Mouse (Mus musculus) megakaryocyte-erythroid progenitor cell, adult 5 weeks (primary cell): ENCODE data around the gene Ncln. TPM values are rescaled to one million over a fixed set of nuclear protein-coding genes. Genes with fewer than 3 reads are reported as not detected.

Source experiments
- polyA plus RNA-seq: library from polyadenylated mRNA; stranded (reverse); fragments of >175 nt; gene quantifications from 2 replicates; pipeline ENCODE4 v1.2.3, GENCODE M21; 2012

The Ncln gene
- polyA plus RNA-seq = 293 and 377 TPM in 2 replicates

GRCm38 (mm10) chr10:81496264-81496901 lies at the start of gene Ncln:
Gene Ncln, minus strand, starts transcription at chr10:81496392.

GRCm38 (mm10) chr10:81545161-81545747 lies 49.1 kb upstream of the Ncln start, which contains the start of gene Gna11:
Gene Gna11, minus strand, starts transcription at chr10:81545190.

GRCm38 (mm10) chr10:81524051-81524605 lies 27.9 kb upstream of the Ncln start, which contains the start of gene Gna15:
Gene Gna15, minus strand, starts transcription at chr10:81524225.

GRCm38 (mm10) chr10:81500032-81500431 lies 3.8 kb upstream of the Ncln start, which contains the start of gene S1pr4:
Gene S1pr4, minus strand, starts transcription at chr10:81500132.

GRCm38 (mm10) chr10:81482533-81482889 lies 13.7 kb downstream of the Ncln start, which contains the start of gene Celf5:
Gene Celf5, minus strand, starts transcription at chr10:81482709.

GRCm38 (mm10) chr10:81455181-81455895 lies 40.9 kb downstream of the Ncln start, which contains the start of gene Nfic:
Gene Nfic, minus strand, starts transcription at chr10:81455635.

Other genes with a start within 250 kb of the Ncln start
- 66.6 and 73.6 TPM in 2 replicates for gene Matk, start 243.5 kb downstream of the Ncln start, polyA plus RNA-seq
- gene Mrpl54, start 229.5 kb downstream of the Ncln start, polyA plus RNA-seq = 478 and 479 TPM in 2 replicates
- gene Apba3, start 229.4 kb downstream of the Ncln start, polyA plus RNA-seq = 99.2 and 99.9 TPM in 2 replicates
- gene Tjp3, start 204.8 kb downstream of the Ncln start, polyA plus RNA-seq = 15.6 and 16.5 TPM in 2 replicates
- 317 and 331 TPM in 2 replicates for gene Pip5k1c, start 203.4 kb downstream of the Ncln start, polyA plus RNA-seq
- 96.8 and 123 TPM in 2 replicates for gene Cactin, start 175.3 kb downstream of the Ncln start, polyA plus RNA-seq
- gene Tbxa2r, start 167.7 kb downstream of the Ncln start, polyA plus RNA-seq = 3.6 and 5.2 TPM in 2 replicates
- gene Gipc3, start 153.1 kb downstream of the Ncln start, polyA plus RNA-seq = 0.32 and 0.93 TPM in 2 replicates
- 274 and 308 TPM in 2 replicates for gene Hmg20b, start 145.9 kb downstream of the Ncln start, polyA plus RNA-seq
- 60.6 and 65.0 TPM in 2 replicates for gene Mfsd12, start 138.9 kb downstream of the Ncln start, polyA plus RNA-seq
- 2.8 and 5.0 TPM in 2 replicates for gene 4930404N11Rik, start 130.6 kb downstream of the Ncln start, polyA plus RNA-seq
- gene Fzr1, start 117.9 kb downstream of the Ncln start, polyA plus RNA-seq = 55.8 and 61.0 TPM in 2 replicates
- gene Dohh, start 112.0 kb downstream of the Ncln start, polyA plus RNA-seq = 169 and 171 TPM in 2 replicates
- gene Gm48551, start 111.9 kb downstream of the Ncln start, polyA plus RNA-seq = 0.64 and 1.3 TPM in 2 replicates
- 6.5 and 12.0 TPM in 2 replicates for gene Gm48552, start 107.4 kb downstream of the Ncln start, polyA plus RNA-seq
- 9.7 and 10.1 TPM in 2 replicates for gene Smim24, start 103.3 kb downstream of the Ncln start, polyA plus RNA-seq
- 223 and 238 TPM in 2 replicates for gene Nfic, start 40.8 kb downstream of the Ncln start, polyA plus RNA-seq
- 0.11 and 0.35 TPM in 2 replicates for gene Celf5, start 13.7 kb downstream of the Ncln start, polyA plus RNA-seq
- 29.4 and 31.3 TPM in 2 replicates for gene S1pr4, start 3.7 kb upstream of the Ncln start, polyA plus RNA-seq
- gene Gna15, start 27.8 kb upstream of the Ncln start, polyA plus RNA-seq = 62.5 and 63.6 TPM in 2 replicates
- gene Gna11, start 48.8 kb upstream of the Ncln start, polyA plus RNA-seq = 12.9 and 13.1 TPM in 2 replicates
- gene Aes, start 63.1 kb upstream of the Ncln start, polyA plus RNA-seq = 1,582 and 1,630 TPM in 2 replicates
- 19.6 and 35.0 TPM in 2 replicates for gene Tle2, start 78.2 kb upstream of the Ncln start, polyA plus RNA-seq
- 28.2 and 41.6 TPM in 2 replicates for gene Tle6, start 104.7 kb upstream of the Ncln start, polyA plus RNA-seq
- gene BC025920, start 109.9 kb upstream of the Ncln start, polyA plus RNA-seq = 0.09 and 0.15 TPM in 2 replicates
- 75.3 and 78.0 TPM in 2 replicates for gene Sirt6, start 131.4 kb upstream of the Ncln start, polyA plus RNA-seq
- gene Ankrd24, start 132.1 kb upstream of the Ncln start, polyA plus RNA-seq = 5.9 and 7.5 TPM in 2 replicates
- 0.09 and 0.13 TPM in 2 replicates for gene Gm10778, start 152.7 kb upstream of the Ncln start, polyA plus RNA-seq
- gene Zfp433, start 208.4 kb upstream of the Ncln start, polyA plus RNA-seq = 0.27 TPM in 1 of 2 replicates, not detected in the other